Mouse (Mus musculus): ENCODE data around the gene Tbca. TPM values are rescaled to one million over a fixed set of nuclear protein-coding genes. Genes with fewer than 3 reads are reported as not detected.

Gene Tbca
- polyA plus RNA-seq, 1 experiment from 2014 or later, result 265 TPM

DNA sequence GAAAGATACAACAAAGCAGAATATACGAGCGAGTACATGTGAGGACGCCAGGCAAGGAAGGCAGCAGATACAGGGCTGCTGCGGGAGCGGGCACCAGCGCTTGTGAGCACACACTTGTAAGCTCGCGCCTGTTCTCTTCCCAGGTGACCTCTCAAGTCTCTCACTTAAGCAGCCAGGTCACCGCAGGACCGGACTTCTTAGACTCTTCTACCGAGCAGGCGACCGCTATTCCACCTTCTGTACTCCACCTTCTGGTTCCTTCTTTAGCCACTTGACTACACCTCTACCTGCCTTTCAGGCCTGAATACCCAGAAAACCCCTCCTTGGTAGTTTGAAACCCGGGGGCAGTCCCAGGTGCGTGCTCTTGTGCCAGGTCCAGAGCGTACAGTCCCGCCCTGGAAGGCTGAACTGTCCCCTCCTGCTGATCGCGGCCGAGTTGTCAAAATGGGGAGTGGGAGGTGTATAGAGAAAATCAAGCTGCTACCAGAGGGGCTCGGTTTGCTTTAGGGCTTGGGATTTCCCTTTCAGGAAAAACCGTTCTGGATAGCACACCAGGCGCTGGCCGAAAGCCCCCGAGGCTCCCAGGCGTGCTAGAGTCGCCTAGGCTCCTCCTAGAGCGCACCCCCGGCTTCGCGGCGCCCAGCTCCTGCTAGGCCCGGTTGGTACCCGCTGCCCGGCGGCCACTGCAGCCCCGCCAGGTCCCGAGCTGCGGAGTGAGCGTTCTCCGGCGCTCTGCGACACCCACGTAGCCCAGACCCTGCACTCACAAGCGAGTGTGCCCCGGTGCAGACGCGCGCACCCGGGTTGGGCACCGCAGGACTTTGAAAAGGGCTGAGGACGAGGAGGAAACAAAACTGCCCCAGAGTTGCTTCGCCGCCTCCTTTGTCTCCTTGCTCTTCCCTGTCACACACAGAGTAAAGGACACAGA lies 84.7 kb downstream of the Tbca start:
- Histone ChIP-seq H3K4me3 (peak overlapping the region; percentile 16), H3K4me2 (0 out of 2 replicates have a peak overlapping the region, but pooled peaks have one; percentile 22), H3K4me1 (peaks cover 21% of the 10 kb centered on the region), H3K36me3 (no peaks in the 10 kb centered on the region), H3K27me3 (peaks cover 96% of the 10 kb centered on the region), H3K27ac (no peak overlapping the region), H3K9ac (no peak overlapping the region), H3K9me3 (no peaks in the 10 kb centered on the region)
- no peak for ATAC-seq (ENCODE audit: insufficient number of reproducible peaks, insufficient read depth, low FRiP score, low TSS enrichment, low read depth)
- WGBS, result under 1% methylated on average over 54 of the region's 54 CpGs

DNA sequence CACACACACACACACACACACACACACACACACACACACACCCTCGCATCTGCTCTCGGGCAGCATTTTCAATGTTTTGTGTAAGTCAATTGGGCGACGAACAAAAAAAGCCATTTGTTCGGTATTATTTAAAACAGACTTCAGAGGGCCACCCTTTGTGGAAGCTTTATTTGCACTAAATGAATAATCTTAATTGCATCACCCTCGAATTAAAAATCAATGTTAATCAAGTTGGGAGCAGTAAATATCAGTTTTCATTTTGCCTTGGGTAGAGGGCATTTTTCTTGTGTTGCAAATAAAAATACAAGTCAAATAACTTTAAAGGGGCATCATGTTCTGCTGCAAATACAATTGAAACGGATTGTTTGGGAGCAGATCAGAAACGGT lies 85.3 kb downstream of the Tbca start:
- no peak for ATAC-seq (ENCODE audit: insufficient number of reproducible peaks, insufficient read depth, low FRiP score, low TSS enrichment, low read depth)
- H3K9me3 ChIP-seq, result no peaks in the 10 kb centered on the region
- H3K9ac ChIP-seq, result no peak overlapping the region
- H3K27ac ChIP-seq, result no peak overlapping the region
- peaks cover 90% of the 10 kb centered on the region for H3K27me3 ChIP-seq
- no peaks in the 10 kb centered on the region for H3K36me3 ChIP-seq
- H3K4me2 ChIP-seq, result no peak overlapping the region
- H3K4me3 ChIP-seq, result peak overlapping the region; percentile 16; the same call in 1 of the 2 replicates
- 1% methylated on average over 8 of the region's 8 CpGs for WGBS
- peaks cover 16% of the 10 kb centered on the region for H3K4me1 ChIP-seq

DNA sequence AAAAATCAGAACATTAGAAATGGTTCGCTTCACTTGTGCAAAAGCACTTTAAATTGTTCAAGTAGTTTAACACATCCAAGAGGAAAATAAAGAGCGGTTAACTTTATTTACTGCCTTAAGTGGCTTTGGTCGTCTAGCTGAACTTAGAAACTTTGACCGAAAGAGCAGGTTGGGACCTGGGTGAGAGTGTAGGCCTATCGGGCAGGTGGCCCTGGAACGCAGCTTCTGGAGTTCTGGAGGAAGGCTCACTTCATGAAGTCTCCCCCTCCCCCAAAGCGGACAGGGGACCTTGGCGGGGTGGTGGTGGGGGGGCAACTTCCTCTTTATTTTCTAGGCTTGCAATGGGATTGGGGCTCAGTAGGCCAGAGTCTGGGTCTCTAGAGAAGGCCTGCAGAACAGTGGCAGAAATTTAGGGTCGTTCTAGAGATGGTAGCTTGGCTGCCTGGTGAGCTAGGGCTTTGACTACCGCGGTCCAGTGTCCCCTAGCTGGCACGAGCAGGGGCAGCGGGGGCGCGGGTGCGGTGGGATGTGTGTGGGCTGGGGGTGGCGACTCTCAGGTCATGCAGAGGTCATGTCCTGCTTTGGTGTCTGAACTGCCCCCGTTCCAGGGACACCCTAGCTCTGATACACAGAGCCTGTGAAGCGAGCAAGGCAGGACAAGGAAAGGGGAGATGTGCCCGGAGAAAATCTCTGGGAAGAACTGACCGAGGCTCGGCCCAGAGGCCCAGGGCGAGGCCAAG lies 86.1 kb downstream of the Tbca start:
- Histone ChIP-seq H3K27me3 (peaks cover 86% of the 10 kb centered on the region), H3K4me1 (peaks cover 12% of the 10 kb centered on the region), H3K36me3 (no peaks in the 10 kb centered on the region), H3K9me3 (no peaks in the 10 kb centered on the region), H3K9ac (no peak overlapping the region), H3K4me2 (no peak overlapping the region), H3K27ac (no peak overlapping the region), H3K4me3 (no peak overlapping the region)
- ATAC-seq (ENCODE audit: insufficient number of reproducible peaks, insufficient read depth, low FRiP score, low TSS enrichment, low read depth), result no peak
- under 1% methylated on average over 23 of the region's 23 CpGs for WGBS

DNA sequence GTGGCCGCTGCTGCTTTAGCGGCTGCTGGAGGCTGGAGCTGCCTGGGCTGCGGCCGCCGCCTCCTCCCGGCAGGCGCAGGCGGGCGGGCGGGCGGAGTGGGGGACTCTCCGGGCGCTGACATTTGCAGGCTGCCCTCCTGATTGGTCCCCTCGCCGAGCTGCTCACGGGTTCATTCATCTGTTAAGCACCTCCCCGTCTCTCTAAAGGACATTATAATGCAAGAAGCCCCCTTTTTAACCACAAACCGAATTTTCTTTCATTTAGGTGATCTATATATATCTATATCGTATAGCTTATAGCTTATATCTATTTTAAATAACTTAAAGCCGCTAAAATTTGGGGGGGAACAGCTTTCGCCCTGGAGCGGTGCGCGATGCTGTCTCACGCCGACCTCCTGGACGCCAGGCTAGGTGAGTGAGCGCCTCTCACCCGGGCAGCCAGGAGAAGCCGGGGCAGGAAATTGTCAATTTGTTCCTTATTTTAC lies 86.7 kb downstream of the Tbca start, which contains the start of gene Otp:
TSS of gene Otp (plus strand) at position 207 of the 485 bp plus-strand sequence.
- peaks cover 12% of the 10 kb centered on the region for H3K4me1 ChIP-seq
- no peak for ATAC-seq (ENCODE audit: insufficient number of reproducible peaks, insufficient read depth, low FRiP score, low TSS enrichment, low read depth)
- under 1% methylated on average over 30 of the region's 30 CpGs for WGBS
- H3K9me3 ChIP-seq, result no peaks in the 10 kb centered on the region
- H3K36me3 ChIP-seq, result no peaks in the 10 kb centered on the region
- no peak within 1 kb of the TSS for H3K9ac ChIP-seq
- H3K4me3 ChIP-seq, result no peak within 1 kb of the TSS
- no peak within 1 kb of the TSS for H3K4me2 ChIP-seq
- H3K27ac ChIP-seq, result no peak within 1 kb of the TSS
- H3K27me3 ChIP-seq, result peaks cover 86% of the 10 kb centered on the region

DNA sequence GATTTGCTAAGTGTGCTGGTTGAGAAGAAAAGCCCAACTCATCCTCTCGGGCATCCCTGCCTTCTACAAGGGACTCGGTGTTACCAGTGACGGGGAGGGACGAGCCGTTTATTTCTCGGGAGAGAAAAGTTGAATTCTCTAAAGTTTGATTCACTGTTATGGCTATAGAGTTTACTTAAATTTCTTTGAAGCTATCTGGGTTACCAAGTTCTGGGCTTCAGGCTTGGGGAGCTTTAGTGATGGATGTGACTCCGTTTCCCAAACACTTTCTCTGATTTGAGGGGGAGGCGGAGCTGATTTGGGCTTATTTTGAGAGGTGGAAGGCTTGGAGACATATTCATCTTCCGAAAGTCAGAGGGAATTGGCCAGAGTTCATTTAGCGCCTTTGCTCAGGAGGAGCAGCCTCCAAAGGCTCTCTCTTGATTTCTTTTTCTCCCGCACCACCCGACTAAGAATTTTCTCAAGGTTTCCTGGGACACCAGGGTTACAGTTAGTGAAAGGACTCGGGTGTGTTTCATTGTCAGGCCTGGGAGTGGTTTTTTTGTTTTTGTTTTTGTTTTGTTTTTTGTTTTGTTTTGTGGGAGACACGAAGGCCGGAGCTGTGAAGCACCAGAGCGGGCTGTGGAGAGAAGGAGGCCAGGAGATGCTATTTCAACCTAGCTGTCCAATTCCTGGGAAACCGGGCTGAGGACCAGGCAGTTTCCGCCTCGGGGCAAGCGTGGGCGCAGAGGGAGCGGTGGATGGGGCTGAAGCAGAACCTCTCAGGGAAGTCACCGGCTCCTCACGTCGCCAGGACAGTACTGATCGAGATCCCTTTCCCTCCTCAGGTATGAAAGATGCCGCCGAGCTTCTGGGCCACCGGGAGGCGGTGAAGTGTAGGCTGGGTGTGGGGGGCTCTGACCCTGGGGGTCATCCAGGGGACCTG lies 87.8 kb downstream of the Tbca start:
- no peak for ATAC-seq (ENCODE audit: insufficient number of reproducible peaks, insufficient read depth, low FRiP score, low TSS enrichment, low read depth)
- Histone ChIP-seq H3K9ac (no peak overlapping the region), H3K36me3 (no peaks in the 10 kb centered on the region), H3K27me3 (peaks cover 86% of the 10 kb centered on the region), H3K27ac (no peak overlapping the region), H3K4me2 (no peak overlapping the region), H3K4me3 (no peak overlapping the region), H3K9me3 (no peaks in the 10 kb centered on the region), H3K4me1 (peaks cover 12% of the 10 kb centered on the region)
- 1% methylated on average over 30 of the region's 30 CpGs for WGBS

DNA sequence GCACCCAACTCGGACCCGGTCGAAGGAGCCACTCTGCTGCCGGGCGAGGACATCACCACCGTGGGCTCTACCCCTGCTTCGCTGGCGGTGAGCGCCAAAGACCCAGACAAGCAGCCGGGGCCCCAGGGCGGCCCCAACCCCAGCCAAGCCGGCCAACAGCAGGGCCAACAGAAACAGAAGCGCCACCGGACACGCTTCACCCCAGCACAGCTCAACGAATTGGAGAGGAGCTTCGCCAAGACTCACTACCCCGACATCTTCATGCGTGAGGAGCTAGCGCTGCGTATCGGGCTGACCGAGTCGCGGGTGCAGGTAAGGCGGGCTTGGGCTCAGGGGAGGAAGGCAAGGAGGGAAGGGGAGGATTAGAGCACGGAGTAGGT lies 88.5 kb downstream of the Tbca start:
- H3K4me1 ChIP-seq, result peaks cover 12% of the 10 kb centered on the region
- under 1% methylated on average over 27 of the region's 27 CpGs for WGBS
- H3K9me3 ChIP-seq, result no peaks in the 10 kb centered on the region
- no peak overlapping the region for H3K27ac ChIP-seq
- H3K27me3 ChIP-seq, result peaks cover 86% of the 10 kb centered on the region
- no peak overlapping the region for H3K4me3 ChIP-seq
- no peaks in the 10 kb centered on the region for H3K36me3 ChIP-seq
- no peak for ATAC-seq (ENCODE audit: insufficient number of reproducible peaks, insufficient read depth, low FRiP score, low TSS enrichment, low read depth)
- no peak overlapping the region for H3K9ac ChIP-seq
- H3K4me2 ChIP-seq, result no peak overlapping the region

DNA sequence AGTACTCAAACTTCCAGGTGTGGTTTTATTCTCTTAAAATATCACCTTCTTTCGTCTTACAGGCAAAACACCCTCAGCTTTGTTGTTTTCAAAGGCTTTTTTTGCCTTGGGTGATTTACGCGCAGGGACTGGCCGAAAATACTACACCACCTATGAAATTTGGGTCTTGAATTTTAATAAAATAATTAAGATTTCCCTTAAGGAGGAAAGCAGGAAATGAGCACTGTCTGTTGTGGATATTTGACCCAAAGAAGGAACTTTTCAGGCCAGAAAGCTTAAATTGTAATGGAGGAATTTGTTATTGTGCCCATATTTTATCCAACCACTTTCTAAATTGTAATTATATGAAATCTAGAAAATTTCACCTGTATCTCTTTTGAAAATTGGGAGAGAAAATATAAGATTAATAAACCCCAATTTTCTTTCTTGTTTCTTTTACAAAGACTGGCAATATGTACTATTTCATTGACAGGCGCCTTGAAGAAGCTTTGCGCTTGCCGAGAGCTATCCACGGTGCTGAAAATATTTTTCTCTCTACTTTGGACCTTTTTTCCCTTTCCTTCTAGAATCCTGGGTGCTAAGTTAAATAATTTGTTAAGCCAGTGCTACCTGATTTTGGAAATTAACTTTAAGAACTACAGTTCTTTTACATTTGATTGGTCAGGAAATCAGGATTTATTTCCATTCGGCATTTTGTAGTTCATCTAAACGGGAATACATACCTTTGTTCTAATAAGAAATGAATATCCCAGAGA lies 89.5 kb downstream of the Tbca start:
- 10% methylated on average over 10 of the region's 10 CpGs for WGBS
- Histone ChIP-seq H3K9ac (no peak overlapping the region), H3K4me2 (no peak overlapping the region)

DNA sequence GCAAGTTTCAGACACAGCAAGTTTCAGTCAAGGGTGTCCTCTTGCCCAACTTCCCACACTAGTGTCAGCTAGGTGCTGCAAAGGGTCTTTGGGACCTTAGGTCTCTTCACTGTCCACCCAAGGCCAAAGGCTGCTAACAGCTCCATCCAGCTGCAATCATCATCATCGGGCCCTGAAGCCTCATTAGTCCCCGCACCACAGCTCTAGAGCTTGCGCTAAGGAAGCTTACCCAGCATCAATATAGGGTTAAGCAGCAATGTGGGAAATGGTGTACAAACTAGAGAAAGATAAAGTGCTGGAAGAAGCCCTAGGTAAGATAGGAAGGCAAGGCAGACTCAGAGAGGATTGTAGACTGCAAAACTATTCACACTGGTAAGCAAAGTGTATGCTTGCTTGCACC lies 92.5 kb downstream of the Tbca start:
- no peak overlapping the region for H3K9ac ChIP-seq
- H3K4me2 ChIP-seq, result no peak overlapping the region
- 1% methylated on average over 3 of the region's 3 CpGs for WGBS
- H3K4me1 ChIP-seq, result peaks cover 21% of the 10 kb centered on the region
- no peaks in the 10 kb centered on the region for H3K9me3 ChIP-seq
- ATAC-seq (ENCODE audit: insufficient number of reproducible peaks, insufficient read depth, low FRiP score, low TSS enrichment, low read depth), result no peak
- peaks cover 88% of the 10 kb centered on the region for H3K27me3 ChIP-seq
- no peaks in the 10 kb centered on the region for H3K36me3 ChIP-seq
- no peak overlapping the region for H3K27ac ChIP-seq
- H3K4me3 ChIP-seq, result no peak overlapping the region

More for the DNA sequence above, 89.5 kb downstream of the Tbca start:
- Histone ChIP-seq H3K4me1 (peaks cover 19% of the 10 kb centered on the region), H3K9me3 (no peaks in the 10 kb centered on the region), H3K36me3 (no peaks in the 10 kb centered on the region), H3K27me3 (peaks cover 86% of the 10 kb centered on the region), H3K27ac (no peak overlapping the region), H3K4me3 (no peak overlapping the region)
- ATAC-seq (ENCODE audit: insufficient number of reproducible peaks, insufficient read depth, low FRiP score, low TSS enrichment, low read depth), result no peak

DNA sequence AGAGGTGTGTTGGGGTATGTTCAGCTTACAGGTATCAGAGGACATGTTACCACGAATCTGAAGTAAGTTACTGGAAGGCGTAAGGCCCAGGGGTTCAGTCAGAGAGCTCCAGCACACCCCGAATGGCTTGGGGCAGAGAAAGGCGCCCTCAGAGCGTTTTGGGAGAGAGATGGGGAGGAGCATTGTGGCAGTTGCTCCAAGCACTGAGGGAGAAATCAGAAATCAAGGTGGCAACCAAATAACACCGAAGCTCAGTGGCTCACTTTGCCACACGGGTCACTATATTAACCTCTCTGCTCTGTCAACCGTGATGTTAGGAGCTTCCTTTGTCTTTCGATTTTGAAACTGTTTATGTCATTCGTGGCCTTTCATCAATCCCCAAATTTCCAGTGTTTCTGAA lies 93.5 kb downstream of the Tbca start:
- WGBS, result 1% methylated on average over 10 of the region's 10 CpGs

DNA sequence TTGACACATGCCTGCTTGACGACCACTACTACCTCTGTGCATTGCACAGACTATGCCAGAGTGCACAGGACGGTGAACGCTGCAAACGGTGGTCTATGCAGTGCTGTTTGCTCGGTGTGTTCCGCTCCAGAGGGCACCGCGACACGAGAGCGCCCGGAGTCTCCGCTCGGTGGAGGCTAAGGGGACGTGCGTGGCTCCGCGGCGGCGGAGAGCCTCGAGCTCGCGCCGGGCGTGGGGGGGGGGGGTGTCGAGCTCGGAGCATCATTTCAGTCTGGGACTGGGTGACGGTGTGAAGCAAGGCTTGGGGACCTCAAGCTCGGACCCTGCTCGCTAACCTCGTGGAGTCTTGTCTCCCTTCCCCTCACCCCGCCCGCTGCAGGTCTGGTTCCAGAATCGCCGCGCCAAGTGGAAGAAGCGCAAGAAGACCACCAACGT lies 94.0 kb downstream of the Tbca start:
- no peak overlapping the region for H3K27ac ChIP-seq
- peak overlapping the region; percentile 92 for H3K4me2 ChIP-seq
- H3K9ac ChIP-seq, result peak overlapping the region; percentile 60; the same call in 1 of the 2 replicates
- H3K4me1 ChIP-seq, result peaks cover 21% of the 10 kb centered on the region
- H3K4me3 ChIP-seq, result peak overlapping the region; percentile 49
- peaks cover 87% of the 10 kb centered on the region for H3K27me3 ChIP-seq
- ATAC-seq (ENCODE audit: insufficient number of reproducible peaks, insufficient read depth, low FRiP score, low TSS enrichment, low read depth), result no peak
- no peaks in the 10 kb centered on the region for H3K9me3 ChIP-seq
- under 1% methylated on average over 35 of the region's 37 CpGs for WGBS
- no peaks in the 10 kb centered on the region for H3K36me3 ChIP-seq

More for the DNA sequence above, 93.5 kb downstream of the Tbca start:
- Histone ChIP-seq H3K4me3 (no peak overlapping the region), H3K27me3 (peaks cover 87% of the 10 kb centered on the region), H3K4me2 (peak overlapping the region; percentile 92), H3K4me1 (peaks cover 21% of the 10 kb centered on the region), H3K27ac (no peak overlapping the region), H3K9ac (no peak overlapping the region), H3K36me3 (no peaks in the 10 kb centered on the region), H3K9me3 (no peaks in the 10 kb centered on the region)
- ATAC-seq (ENCODE audit: insufficient number of reproducible peaks, insufficient read depth, low FRiP score, low TSS enrichment, low read depth), result no peak
